Mouse (Mus musculus): ENCODE data around the gene Cfh. TPM values are rescaled to one million over a fixed set of nuclear protein-coding genes. Genes with fewer than 3 reads are reported as not detected.
"Not testable (repeated sequence)": the region's sequence is repeated elsewhere in the genome, so short reads cannot be mapped to it uniquely, and the experiment has no call there.

The Cfh gene
- total RNA-seq (2021), result 10 to 100 TPM; 14.1 to 14.4 TPM
- long read RNA-seq, full-length matches to known transcripts, result 2 of 8 reads
- long read RNA-seq, partial matches to known transcripts, result 3 of 8 reads
- long read RNA-seq, other reads (novel, unspliced or antisense), result 3 of 8 reads

DNA sequence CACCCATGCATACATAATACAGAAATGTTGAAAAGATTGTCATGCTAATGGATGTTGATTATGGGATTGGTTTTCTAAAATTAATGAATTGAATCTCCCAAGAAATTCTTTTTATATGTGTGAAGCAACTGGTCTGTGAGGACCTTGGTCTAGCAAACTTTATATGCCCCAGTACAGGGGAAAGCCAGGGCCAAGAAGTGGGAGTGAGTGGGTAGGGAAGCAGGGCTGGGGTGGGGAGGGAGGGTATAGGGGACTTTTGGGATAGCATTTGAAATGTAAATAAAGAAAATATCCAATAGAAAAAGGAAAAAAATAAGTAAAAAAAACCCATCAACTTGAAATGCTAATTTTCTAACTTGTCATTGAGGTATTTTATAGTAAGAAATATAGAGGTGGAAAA is at the start of gene Cfh:
Cfh (minus strand) TSS at position 101 of the 400 bp plus-strand sequence.
- DNase-seq (ENCODE audit: low spot score in 2 of 2), result not testable (repeated sequence)

- DNase-seq (ENCODE audit: low spot score in 2 of 2), result no peak
Observed at GRCm38 (mm10) chr1:140226673-140227072, 43.1 kb upstream of the Cfh start.

GRCm38 (mm10) chr1:140225221-140225620 is 41.7 kb upstream of the Cfh start:
- no peak for DNase-seq (ENCODE audit: low spot score in 2 of 2)

- DNase-seq (ENCODE audit: low spot score in 2 of 2), result no peak
Observed at GRCm38 (mm10) chr1:140205329-140205728, 21.8 kb upstream of the Cfh start.

- DNase-seq (ENCODE audit: low spot score in 2 of 2), result not testable (repeated sequence)
Observed at GRCm38 (mm10) chr1:140188500-140188899, 4.9 kb upstream of the Cfh start.

- no peak for DNase-seq (ENCODE audit: low spot score in 2 of 2)
Observed at GRCm38 (mm10) chr1:140183208-140183607, 356 bp downstream of the Cfh start.

DNA sequence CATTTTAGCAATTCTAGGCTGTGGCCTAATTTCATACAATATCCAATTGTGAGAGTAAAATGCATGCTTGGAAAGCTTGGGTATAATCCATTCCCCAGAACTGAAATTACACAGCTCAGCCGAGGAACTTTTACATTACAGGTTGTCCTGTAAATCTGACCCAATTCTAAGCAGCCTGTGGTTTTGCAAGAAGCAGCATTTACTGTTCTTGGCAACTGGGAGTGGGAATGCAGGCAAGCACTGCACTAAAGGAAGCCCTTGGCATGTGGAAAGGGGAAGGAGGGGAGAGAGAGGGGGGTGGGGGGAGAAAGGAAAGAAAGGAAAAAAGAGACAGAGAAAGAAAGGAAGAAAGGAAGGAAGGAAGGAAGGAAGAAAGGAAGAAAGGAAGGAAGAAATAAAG is 3.4 kb downstream of the Cfh start:
- no peak for DNase-seq (ENCODE audit: low spot score in 2 of 2)

GRCm38 (mm10) chr1:140175442-140175841 is 8.1 kb downstream of the Cfh start:
- DNase-seq (ENCODE audit: low spot score in 2 of 2), result no peak

GRCm38 (mm10) chr1:140171581-140172154 is 11.9 kb downstream of the Cfh start:
- DNase-seq (ENCODE audit: low spot score in 2 of 2), result no peak

DNA sequence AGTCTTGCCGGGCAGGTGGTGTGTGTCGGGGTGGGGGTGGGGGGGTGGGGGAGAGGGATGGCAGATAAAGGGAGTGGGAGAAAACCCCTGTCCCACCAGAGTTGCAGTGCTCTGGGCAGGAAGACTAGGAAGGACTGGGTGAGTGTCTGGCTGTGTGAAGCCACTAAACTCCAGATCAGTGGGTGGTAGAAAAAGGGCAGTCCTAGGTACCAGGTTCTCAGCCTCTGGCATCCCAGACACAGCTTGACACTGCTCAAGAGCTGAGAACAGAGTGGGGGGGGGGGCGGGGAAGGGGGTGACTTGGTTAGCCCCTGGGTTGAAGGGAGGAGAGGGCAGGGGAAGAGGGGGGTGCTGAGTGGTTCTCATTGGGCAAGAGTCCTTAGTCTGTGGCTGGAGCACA is 24.6 kb downstream of the Cfh start:
- no peak for DNase-seq (ENCODE audit: low spot score in 2 of 2)

DNA sequence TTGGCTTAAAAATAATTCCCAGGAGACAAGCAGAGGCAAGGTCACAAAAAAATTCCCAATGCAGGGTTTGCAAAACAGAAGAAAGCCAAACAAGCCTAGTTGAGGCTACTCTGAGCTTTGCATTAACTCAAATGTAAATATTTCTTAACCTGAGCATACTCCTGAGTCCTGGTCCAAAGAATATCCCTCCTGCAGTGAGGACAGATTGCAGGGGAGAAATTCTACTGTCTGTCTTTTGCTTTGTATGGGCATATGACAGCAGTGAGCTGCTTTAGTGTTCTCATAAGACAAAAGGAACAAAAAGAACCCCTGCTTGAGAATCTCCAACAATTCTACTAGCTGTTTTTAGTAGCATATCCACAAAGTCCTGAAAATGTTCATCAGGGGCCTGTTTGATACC is 114.1 kb downstream of the Cfh start:
- DNase-seq (ENCODE audit: low spot score in 2 of 2), result no peak

Other genes with a start within 250 kb of the Cfh start
- gene Kcnt2, start 62.4 kb upstream of the Cfh start, total RNA-seq (2021), result 10 to 100 TPM; 25.5 to 25.7 TPM